Mouse (Mus musculus) liver, embryonic 14.5 days (tissue): ENCODE data around the gene Aldh3b1. TPM values are rescaled to one million over a fixed set of nuclear protein-coding genes. Genes with fewer than 3 reads are reported as not detected.

Source experiments
- ATAC-seq: fragments of 200-750 bp; cut with Nextera tagmentation; 2 replicates; pipeline ENCODE4 v1.8.0; 2017; ENCODE audit warnings: moderate number of reproducible peaks, mild to moderate bottlenecking, moderate library complexity; ENCODE audit not compliant: insufficient read depth
- DNase-seq, 3 experiments: peaks; one replicate each; pipeline ENCODE4 v3.0.0-alpha.2; 2012 to 2013; ENCODE audit warnings: low read depth in 3 of 3, low spot score in 3 of 3
- H3K27ac ChIP-seq: fragments of 300-500 bp; sonication (generic); 2 replicates; pipeline ENCODE4 v1.5.1; 2014; ENCODE audit warnings: moderate library complexity, mild to moderate bottlenecking, control low read depth, inconsistent platforms
- H3K27me3 ChIP-seq: fragments of 300-500 bp; sonication (generic); 2 replicates; pipeline ENCODE4 v1.6.1; 2014; ENCODE audit warnings: mild to moderate bottlenecking, low read length, moderate library complexity; ENCODE audit not compliant: control insufficient read depth, insufficient read depth
- H3K36me3 ChIP-seq: fragments of 300-500 bp; sonication (generic); replicated peaks from 2 replicates; pipeline ENCODE4 v1.6.1; 2014; ENCODE audit warnings: low read depth; ENCODE audit not compliant: control insufficient read depth, insufficient read depth
- H3K4me1 ChIP-seq, 2 experiments: fragments of 200-500 bp in 1 of 2; fragments of 300-500 bp in 1 of 2; sonication (generic) in 1 of 2; replicated peaks; 2 replicates each; pipeline ENCODE4 v1.6.1; 2012 to 2014; ENCODE audit warnings: antibody characterized with exemption in 1 of 2, inconsistent platforms in 1 of 2, low read length in 1 of 2; ENCODE audit not compliant: control insufficient read depth in 2 of 2, insufficient read depth in 2 of 2
- H3K4me2 ChIP-seq: fragments of 300-500 bp; sonication (generic); 2 replicates; pipeline ENCODE4 v1.6.1; 2014; ENCODE audit warnings: low read depth, mild to moderate bottlenecking, control low read depth, moderate library complexity
- H3K4me3 ChIP-seq, 2 experiments: fragments of 200-500 bp in 1 of 2; fragments of 300-500 bp in 1 of 2; sonication (generic) in 1 of 2; 2 replicates each; pipeline ENCODE4 v1.5.1; 2012 to 2014; ENCODE audit warnings: low read depth in 2 of 2, low read length in 2 of 2, mild to moderate bottlenecking in 2 of 2, control low read depth in 1 of 2, inconsistent platforms in 1 of 2, moderate library complexity in 1 of 2; ENCODE audit not compliant: insufficient read depth in 1 of 2
- H3K9ac ChIP-seq: fragments of 300-500 bp; sonication (generic); replicated peaks from 2 replicates; pipeline ENCODE4 v1.6.1; 2014; ENCODE audit warnings: mild to moderate bottlenecking, control low read depth, moderate library complexity
- H3K9me3 ChIP-seq: fragments of 300-500 bp; sonication (generic); 2 replicates; pipeline ENCODE4 v1.6.1; 2016; ENCODE audit warnings: low read length, mixed read lengths; ENCODE audit not compliant: control insufficient read depth
- CTCF ChIP-seq: IDR thresholded peaks from 2 replicates; pipeline ENCODE4 v1.5.1; 2016; ENCODE audit warnings: antibody characterized with exemption, low read depth, control low read depth
- EP300 ChIP-seq: IDR thresholded peaks from 2 replicates; pipeline ENCODE4 v1.6.1; 2016; ENCODE audit warnings: antibody characterized with exemption, low read depth
- WGBS: fragments of 180-500 bp; shearing (Covaris S2); extraction: QIAGEN DNeasy Blood & Tissue Kit; methylation state at CpG from one replicate; pipeline ENCODE4 v1.1.7; 2014; ENCODE audit not compliant: insufficient replicate concordance; 5-methylcytosine and 5-hydroxymethylcytosine counted together
- polyA plus RNA-seq, 2 experiments: library from polyadenylated mRNA; depleted of rRNA in 1 of 2; stranded (reverse) in 1 of 2; unstranded in 1 of 2; fragments of >200 nt; fragmentation: Nextera tagmentation in 1 of 2; extraction: Ambion mirVana in 1 of 2; gene quantifications; 2 replicates each; pipeline versions ENCODE4 v1.2.1 to v1.2.3; 2012 to 2014

The Aldh3b1 gene
- polyA plus RNA-seq, 2 experiments: 3.3 to 5.3 TPM

DNA sequence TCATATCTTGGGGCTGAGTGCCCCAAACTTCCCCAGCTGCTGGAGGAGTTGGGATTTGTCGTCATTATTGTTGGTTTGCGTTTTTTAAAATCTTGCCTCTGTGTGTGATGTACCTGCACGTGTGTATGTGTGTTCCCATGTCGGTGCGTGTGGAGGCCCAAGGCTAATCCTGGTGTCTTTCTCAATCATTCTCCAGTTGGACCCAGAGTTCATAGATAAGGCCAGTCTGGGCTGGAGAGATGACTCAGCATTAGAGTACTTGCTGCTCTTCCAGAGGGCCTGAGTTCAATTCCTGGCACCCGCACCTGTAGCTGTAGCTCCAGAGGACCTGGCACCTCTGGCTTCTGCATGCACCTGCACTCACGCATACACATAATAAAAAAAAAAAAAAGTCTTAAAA, 4.7 kb downstream of the Aldh3b1 start:
- Histone ChIP-seq H3K36me3 (no peaks in the 10 kb centered on the region), H3K4me1 (peaks cover 3 to 12% of the 10 kb centered on the region in 2 experiments), H3K9me3 (no peaks in the 10 kb centered on the region), H3K9ac (no peak overlapping the region), H3K27me3 (no peaks in the 10 kb centered on the region), H3K4me2 (no peak overlapping the region), H3K27ac (no peak overlapping the region), H3K4me3 (no peak overlapping the region)
- 58% methylated on average over 7 of the region's 7 CpGs for WGBS
- ATAC-seq (no peak), DNase-seq (no peak)
- TF ChIP-seq CTCF: no peak
- TF ChIP-seq EP300: no peak

DNA sequence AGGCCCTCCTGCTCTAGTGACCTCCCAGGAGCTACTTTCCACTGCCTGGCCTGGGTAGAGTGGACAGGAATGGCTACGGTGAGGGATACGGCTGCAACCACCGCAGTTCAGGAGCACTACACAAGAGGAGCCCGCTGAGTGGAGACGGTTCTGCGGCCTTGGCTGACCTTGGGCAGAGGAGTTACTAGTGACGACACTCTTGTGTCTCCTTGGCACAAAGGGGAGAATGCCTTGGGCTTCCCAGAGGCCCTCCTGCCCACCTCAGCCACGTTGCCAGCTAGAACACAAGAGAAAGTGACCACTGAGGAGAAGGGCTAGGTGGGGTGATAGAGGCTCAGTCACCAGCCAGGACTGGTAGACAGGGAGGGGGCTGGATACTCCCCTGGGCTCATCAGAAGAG, 5.4 kb downstream of the Aldh3b1 start:
- Histone ChIP-seq H3K4me3 (no peak overlapping the region), H3K36me3 (no peaks in the 10 kb centered on the region), H3K27me3 (no peaks in the 10 kb centered on the region), H3K4me1 (peaks cover 3 to 8% of the 10 kb centered on the region in 2 experiments; a peak in 3 of 4 replicates), H3K9me3 (no peaks in the 10 kb centered on the region), H3K27ac (no peak overlapping the region), H3K9ac (no peak overlapping the region), H3K4me2 (no peak overlapping the region)
- DNase-seq: no peak
- WGBS: 77% methylated on average over 8 of the region's 8 CpGs
- ATAC-seq: no peak
- no peak for TF ChIP-seq CTCF
- no peak for TF ChIP-seq EP300

DNA sequence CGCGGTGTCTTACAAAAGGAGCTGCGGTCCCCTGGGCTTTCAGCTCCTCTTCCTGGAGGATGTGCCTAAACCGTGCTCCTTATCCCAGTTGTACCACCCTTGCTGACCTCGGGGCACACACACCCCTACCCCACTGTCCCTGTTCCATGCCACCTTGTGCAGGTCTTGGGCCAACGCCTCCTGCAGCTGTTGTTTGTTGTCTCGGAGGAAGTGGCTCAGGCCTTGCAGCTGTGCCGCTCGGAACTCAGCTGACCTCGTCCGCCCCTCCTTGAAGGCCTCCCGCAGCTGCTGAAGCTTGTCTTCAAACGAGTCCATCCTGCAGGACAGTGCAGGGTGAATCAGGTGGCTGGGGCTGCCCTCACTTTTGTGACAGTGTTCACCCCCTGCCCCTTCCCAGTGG, 6.0 kb downstream of the Aldh3b1 start:
- H3K27me3 ChIP-seq: no peaks in the 10 kb centered on the region
- ATAC-seq (no peak), DNase-seq (no peak)
- H3K27ac ChIP-seq: no peak overlapping the region
- peaks cover 3 to 8% of the 10 kb centered on the region in 2 experiments; a peak in 3 of 4 replicates for H3K4me1 ChIP-seq
- H3K36me3 ChIP-seq: no peaks in the 10 kb centered on the region
- no peak overlapping the region for H3K4me3 ChIP-seq
- H3K9me3 ChIP-seq: no peaks in the 10 kb centered on the region
- WGBS: 56% methylated on average over 13 of the region's 13 CpGs
- H3K4me2 ChIP-seq: no peak overlapping the region
- no peak overlapping the region for H3K9ac ChIP-seq
- TF ChIP-seq EP300 (no peak), CTCF (no peak)

- H3K27ac ChIP-seq: no peak overlapping the region
- no peaks in the 10 kb centered on the region for H3K27me3 ChIP-seq
- DNase-seq: no peak
- H3K9me3 ChIP-seq: no peaks in the 10 kb centered on the region
- H3K36me3 ChIP-seq: no peaks in the 10 kb centered on the region
- WGBS: 40% methylated on average over 10 of the region's 10 CpGs
- H3K4me1 ChIP-seq: peaks cover 3 to 8% of the 10 kb centered on the region in 2 experiments; a peak in 3 of 4 replicates
- H3K4me3 ChIP-seq: no peak overlapping the region
- ATAC-seq: no peak
- no peak overlapping the region for H3K9ac ChIP-seq
- TF ChIP-seq CTCF (0 out of 2 replicates have a peak, but pooled peaks have one; percentile 5), EP300 (no peak)
- H3K4me2 ChIP-seq: no peak overlapping the region
These were observed 6.8 kb downstream of the Aldh3b1 start for GRCm38 (mm10) chr19:3922661-3923371.

- Histone ChIP-seq H3K4me2 (no peak overlapping the region), H3K4me3 (no peak overlapping the region), H3K27ac (no peak overlapping the region), H3K27me3 (no peaks in the 10 kb centered on the region), H3K4me1 (peaks cover 3 to 7% of the 10 kb centered on the region in 2 experiments; a peak in 3 of 4 replicates), H3K9me3 (no peaks in the 10 kb centered on the region), H3K9ac (no peak overlapping the region), H3K36me3 (no peaks in the 10 kb centered on the region)
- no peak for TF ChIP-seq EP300
- no peak for TF ChIP-seq CTCF
- DNase-seq (no peak), ATAC-seq (no peak)
These were observed 9.7 kb downstream of the Aldh3b1 start for GRCm38 (mm10) chr19:3919928-3920327.
